Mouse (Mus musculus) brown adipose tissue, adult 24 weeks (tissue): ENCODE results near the gene Nfatc3. TPM values are rescaled to one million over a fixed set of nuclear protein-coding genes. Genes with fewer than 3 reads are reported as not detected.

Experiments
- H3K27ac ChIP-seq: fragments of 200-500 bp; replicated peaks from 2 replicates; pipeline ENCODE4 v1.5.1; 2012; ENCODE audit warnings: low read depth, mild to moderate bottlenecking, low read length
- H3K4me1 ChIP-seq: fragments of 200-500 bp; 2 replicates; pipeline ENCODE4 v1.6.1; 2012; ENCODE audit warnings: low read length, mixed read lengths; ENCODE audit not compliant: control insufficient read depth, insufficient read depth, insufficient read length
- H3K4me3 ChIP-seq: fragments of 200-500 bp; 2 replicates; pipeline ENCODE4 v1.5.1; 2012; ENCODE audit warnings: low read depth, mild to moderate bottlenecking, low read length, moderate library complexity; ENCODE audit not compliant: insufficient read depth
- polyA plus RNA-seq: library from polyadenylated mRNA; stranded (reverse); fragments of >200 nt; gene quantifications from 2 replicates; pipeline ENCODE4 v1.2.4, GENCODE M21; 2012; ENCODE audit not compliant: missing spikeins, insufficient read depth, insufficient read length

Nfatc3 gene
- polyA plus RNA-seq, 1 experiment: 28.2 TPM

- H3K4me1 ChIP-seq: no peaks in the 10 kb centered on the region; the same call in 1 of the 2 replicates
- H3K27ac ChIP-seq: 0 out of 2 replicates have a peak overlapping the region, but pooled peaks have one; percentile 9
- no peak overlapping the region for H3K4me3 ChIP-seq
These were observed 104.6 kb downstream of the Nfatc3 start for GRCm38 (mm10) chr8:106163251-106163650.

- H3K4me3 ChIP-seq: no peak overlapping the region
- H3K4me1 ChIP-seq: no peaks in the 10 kb centered on the region; the same call in 1 of the 2 replicates
- H3K27ac ChIP-seq: no peak overlapping the region
These were observed 106.8 kb downstream of the Nfatc3 start for GRCm38 (mm10) chr8:106165460-106165859.

- no peaks in the 10 kb centered on the region; the same call in 1 of the 2 replicates for H3K4me1 ChIP-seq
- peak within 1 kb of the TSS; percentile 79 for H3K4me3 ChIP-seq
- peak within 1 kb of the TSS; percentile 87 for H3K27ac ChIP-seq
These were observed 109.8 kb downstream of the Nfatc3 start, which contains the start of gene Slc7a6 for GRCm38 (mm10) chr8:106168356-106169016. Slc7a6 (plus strand) TSS chr8:106168857.

- Histone ChIP-seq H3K4me3 (peak overlapping the region; percentile 79), H3K4me1 (no peaks in the 10 kb centered on the region), H3K27ac (peak overlapping the region; percentile 87)
These were observed 110.6 kb downstream of the Nfatc3 start for GRCm38 (mm10) chr8:106169017-106169933.

- H3K4me1 ChIP-seq: no peaks in the 10 kb centered on the region
- H3K27ac ChIP-seq: peak overlapping the region; percentile 87
- peak overlapping the region; percentile 79 for H3K4me3 ChIP-seq
These were observed 111.4 kb downstream of the Nfatc3 start for GRCm38 (mm10) chr8:106169934-106170480.

GRCm38 (mm10) chr8:106173566-106173965, 114.9 kb downstream of the Nfatc3 start:
- Histone ChIP-seq H3K4me3 (no peak overlapping the region), H3K4me1 (peaks cover 5% of the 10 kb centered on the region), H3K27ac (no peak overlapping the region)

- peaks cover 5% of the 10 kb centered on the region for H3K4me1 ChIP-seq
These were observed 118.3 kb downstream of the Nfatc3 start for GRCm38 (mm10) chr8:106176891-106177290.

GRCm38 (mm10) chr8:106177594-106177993, 119.0 kb downstream of the Nfatc3 start:
- peaks cover 5% of the 10 kb centered on the region for H3K4me1 ChIP-seq
- H3K4me3 ChIP-seq: no peak overlapping the region
- H3K27ac ChIP-seq: no peak overlapping the region

More at GRCm38 (mm10) chr8:106176891-106177290, 118.3 kb downstream of the Nfatc3 start:
- Histone ChIP-seq H3K4me3 (no peak overlapping the region), H3K27ac (peak overlapping the region; percentile 8; the same call in 1 of the 2 replicates)

- H3K27ac ChIP-seq: no peak overlapping the region
- H3K4me1 ChIP-seq: peaks cover 5% of the 10 kb centered on the region
These were observed 119.8 kb downstream of the Nfatc3 start for GRCm38 (mm10) chr8:106178428-106178827.

More at GRCm38 (mm10) chr8:106178428-106178827, 119.8 kb downstream of the Nfatc3 start:
- no peak overlapping the region for H3K4me3 ChIP-seq

Other genes with a start within 250 kb of the Nfatc3 start
- 7.5 and 7.6 TPM in 2 replicates for gene Ranbp10, start 231.5 kb upstream of the Nfatc3 start, polyA plus RNA-seq
- gene Tsnaxip1, start 231.1 kb upstream of the Nfatc3 start, polyA plus RNA-seq: not detected in 2 replicates
- 1.4 and 3.5 TPM in 2 replicates for gene Cenpt, start 205.6 kb upstream of the Nfatc3 start, polyA plus RNA-seq
- gene Thap11, start 203.7 kb upstream of the Nfatc3 start, polyA plus RNA-seq: 9.3 and 15.4 TPM in 2 replicates
- gene Nutf2, start 198.3 kb upstream of the Nfatc3 start, polyA plus RNA-seq: 5.0 TPM in 1 of 2 replicates, not detected in the other
- 6.2 and 8.6 TPM in 2 replicates for gene Edc4, start 178.0 kb upstream of the Nfatc3 start, polyA plus RNA-seq
- gene Nrn1l, start 165.3 kb upstream of the Nfatc3 start, polyA plus RNA-seq: not detected in 2 replicates
- 15.8 and 18.0 TPM in 2 replicates for gene Pskh1, start 158.4 kb upstream of the Nfatc3 start, polyA plus RNA-seq
- not detected in 2 replicates for gene Ctrl, start 125.0 kb upstream of the Nfatc3 start, polyA plus RNA-seq
- 50.1 and 59.6 TPM in 2 replicates for gene Psmb10, start 120.4 kb upstream of the Nfatc3 start, polyA plus RNA-seq
- not detected in 2 replicates for gene Lcat, start 115.5 kb upstream of the Nfatc3 start, polyA plus RNA-seq
- 5.8 and 11.4 TPM in 2 replicates for gene Slc12a4, start 92.7 kb upstream of the Nfatc3 start, polyA plus RNA-seq
- gene Dpep3, start 79.4 kb upstream of the Nfatc3 start, polyA plus RNA-seq: not detected in 2 replicates
- 11.8 and 12.8 TPM in 2 replicates for gene Dus2, start 67.5 kb upstream of the Nfatc3 start, polyA plus RNA-seq
- gene Dpep2nb, start 52.9 kb upstream of the Nfatc3 start, polyA plus RNA-seq: not detected in 2 replicates
- 7.1 TPM in 2 replicates for gene Ddx28, start 47.0 kb upstream of the Nfatc3 start, polyA plus RNA-seq
- 0.63 and 1.5 TPM in 2 replicates for gene Esrp2, start 78.1 kb downstream of the Nfatc3 start, polyA plus RNA-seq
- 7.8 and 13.4 TPM in 2 replicates for gene Pla2g15, start 91.6 kb downstream of the Nfatc3 start, polyA plus RNA-seq
- 24.6 and 40.2 TPM in 2 replicates for gene Slc7a6, start 110.0 kb downstream of the Nfatc3 start, polyA plus RNA-seq
- gene Slc7a6os, start 152.1 kb downstream of the Nfatc3 start, polyA plus RNA-seq: 13.1 and 15.2 TPM in 2 replicates
- 8.0 and 16.7 TPM in 2 replicates for gene Prmt7, start 152.1 kb downstream of the Nfatc3 start, polyA plus RNA-seq